Mouse (Mus musculus) liver, embryonic 16.5 days (tissue): ENCODE measurements around the gene Nek5. TPM values are rescaled to one million over a fixed set of nuclear protein-coding genes. Genes with fewer than 3 reads are reported as not detected.

Experiments
- ATAC-seq: fragments of 200-750 bp; cut with Nextera tagmentation; 2 replicates; pipeline ENCODE4 v1.8.0; 2017; ENCODE audit warnings: low read depth, mild to moderate bottlenecking, moderate number of reproducible peaks, moderate library complexity
- H3K27ac ChIP-seq: fragments of 300-500 bp; sonication (generic); 2 replicates; pipeline ENCODE4 v1.5.1; 2014; ENCODE audit warnings: mild to moderate bottlenecking, low read length
- H3K27me3 ChIP-seq: fragments of 300-500 bp; sonication (generic); 2 replicates; pipeline ENCODE4 v1.6.1; 2014; ENCODE audit warnings: low read depth, low read length, mixed read lengths; ENCODE audit not compliant: control insufficient read depth, insufficient read depth
- H3K36me3 ChIP-seq: fragments of 300-500 bp; sonication (generic); 2 replicates; pipeline ENCODE4 v1.6.1; 2014; ENCODE audit warnings: mild to moderate bottlenecking; ENCODE audit not compliant: control insufficient read depth, insufficient read depth
- H3K4me1 ChIP-seq: fragments of 300-500 bp; sonication (generic); 2 replicates; pipeline ENCODE4 v1.6.1; 2014; ENCODE audit warnings: low read depth, low read length, mixed read lengths; ENCODE audit not compliant: control insufficient read depth
- H3K4me2 ChIP-seq: fragments of 300-500 bp; sonication (generic); 2 replicates; pipeline ENCODE4 v1.6.1; 2014; ENCODE audit warnings: low read depth, low read length, mixed read lengths
- H3K4me3 ChIP-seq: fragments of 300-500 bp; sonication (generic); 2 replicates; pipeline ENCODE4 v1.5.1; 2014; ENCODE audit warnings: low read depth, mild to moderate bottlenecking, low read length
- H3K9ac ChIP-seq: fragments of 300-500 bp; sonication (generic); 2 replicates; pipeline ENCODE4 v1.6.1; 2014; ENCODE audit warnings: low read depth, low read length
- H3K9me3 ChIP-seq: fragments of 300-500 bp; sonication (generic); replicated peaks from 2 replicates; pipeline ENCODE4 v1.6.1; 2016; ENCODE audit warnings: low read length; ENCODE audit not compliant: control insufficient read depth
- WGBS: fragments of 180-500 bp; shearing (Covaris S2); extraction: QIAGEN DNeasy Blood & Tissue Kit; methylation state at CpG from one replicate; pipeline ENCODE4 v1.1.7; 2014; ENCODE audit not compliant: insufficient replicate concordance; 5-methylcytosine and 5-hydroxymethylcytosine counted together
- polyA plus RNA-seq: library from polyadenylated mRNA; unstranded; fragments of >200 nt; fragmentation: Nextera tagmentation; extraction: Ambion mirVana; gene quantifications from 2 replicates; pipeline ENCODE4 v1.2.1, GENCODE M21; 2015

Gene Nek5
- polyA plus RNA-seq, 1 experiment from 2014 or later = 0.06 TPM

DNA sequence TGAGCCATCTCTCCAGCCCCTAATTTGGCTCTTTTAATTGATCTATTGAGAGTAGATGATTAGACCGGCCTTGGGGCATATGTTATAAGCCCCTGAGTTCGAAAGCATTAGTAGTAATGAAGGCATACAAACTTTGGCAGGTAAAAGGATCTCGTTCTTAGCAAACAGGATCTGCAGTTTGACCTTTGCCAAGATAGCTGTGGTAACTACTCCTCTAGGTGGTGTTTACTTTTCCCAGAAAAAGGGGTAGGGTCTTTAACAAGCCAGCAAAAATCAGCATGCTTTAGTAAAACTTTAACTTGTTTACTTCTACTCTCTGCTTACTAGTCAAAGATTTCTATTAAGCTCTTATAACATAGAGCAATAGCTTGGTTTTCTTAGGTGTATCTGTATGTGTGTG, 82.3 kb downstream of the Nek5 start:
- peaks cover 17% of the 10 kb centered on the region for H3K4me1 ChIP-seq
- H3K9me3 ChIP-seq = no peaks in the 10 kb centered on the region
- no peak overlapping the region for H3K4me2 ChIP-seq
- no peak overlapping the region for H3K9ac ChIP-seq
- H3K4me3 ChIP-seq = no peak overlapping the region
- no peaks in the 10 kb centered on the region for H3K36me3 ChIP-seq
- ATAC-seq = no peak
- no peak overlapping the region for H3K27ac ChIP-seq
- H3K27me3 ChIP-seq = no peaks in the 10 kb centered on the region
- WGBS = 63% methylated on average over 3 of the region's 3 CpGs

DNA sequence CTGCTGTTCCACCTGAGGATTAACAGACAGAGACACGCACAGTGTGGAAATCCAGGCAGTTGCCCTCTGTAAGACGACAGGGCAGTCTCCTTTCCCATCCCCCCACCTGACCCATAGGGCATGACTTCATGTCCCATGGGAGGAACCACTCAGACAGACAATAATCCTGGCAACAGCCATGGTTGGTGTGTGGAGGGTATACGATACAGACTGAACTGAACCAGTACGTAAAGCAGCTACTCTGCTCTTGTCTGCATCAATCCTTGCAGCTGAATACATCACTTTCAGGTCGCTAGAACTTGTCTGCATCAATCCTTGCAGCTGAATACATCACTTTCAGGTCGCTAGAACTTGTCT, 84.7 kb downstream of the Nek5 start:
- Histone ChIP-seq H3K9ac (no peak overlapping the region), H3K27ac (peak overlapping the region; percentile 72; the same call in 1 of the 2 replicates), H3K4me3 (no peak overlapping the region), H3K4me2 (peak overlapping the region; percentile 44; the same call in 1 of the 2 replicates), H3K4me1 (peaks cover 17% of the 10 kb centered on the region), H3K9me3 (no peaks in the 10 kb centered on the region), H3K27me3 (no peaks in the 10 kb centered on the region), H3K36me3 (no peaks in the 10 kb centered on the region; the same call in 1 of the 2 replicates)
- 55% methylated on average over 6 of the region's 6 CpGs for WGBS
- no peak for ATAC-seq

DNA sequence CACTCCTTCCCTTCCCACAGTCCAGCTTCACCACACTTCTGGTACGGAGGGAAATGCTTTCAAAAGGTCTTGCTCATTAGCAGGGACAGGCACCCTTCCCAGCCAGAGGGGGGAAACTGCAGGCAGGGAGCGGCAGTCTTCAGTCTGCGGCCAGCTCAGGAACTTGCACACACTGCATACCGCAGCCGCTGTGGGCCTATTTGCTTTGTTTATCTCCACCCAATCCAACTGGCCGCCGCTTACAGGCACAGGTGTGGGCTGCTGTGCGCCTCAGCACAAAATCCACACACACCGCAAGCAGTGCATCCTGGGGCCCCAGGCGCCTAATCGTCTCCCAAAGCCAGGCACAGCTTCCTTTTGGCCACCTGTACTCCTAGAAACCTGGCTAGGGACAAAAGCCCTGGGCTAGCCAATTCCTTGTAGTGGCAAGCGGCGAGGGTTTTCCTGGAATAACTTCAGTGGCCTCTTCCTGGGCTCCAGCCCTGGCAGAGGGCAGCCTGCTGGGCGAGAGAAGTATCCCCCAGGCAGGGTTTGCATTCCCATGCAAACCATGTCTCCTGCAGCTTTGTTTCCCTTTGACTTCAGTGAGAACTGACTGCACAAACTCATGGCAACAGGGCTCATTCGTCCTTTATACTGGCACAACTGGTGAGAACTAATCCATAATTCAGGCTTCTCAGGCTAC, 85.2 kb downstream of the Nek5 start:
- H3K9me3 ChIP-seq = no peaks in the 10 kb centered on the region
- peak; percentile 78 for ATAC-seq
- H3K27ac ChIP-seq = peak overlapping the region; percentile 72
- WGBS = 25% methylated on average over 15 of the region's 15 CpGs
- H3K4me2 ChIP-seq = peak overlapping the region; percentile 44
- peak overlapping the region; percentile 54 for H3K9ac ChIP-seq
- H3K36me3 ChIP-seq = no peaks in the 10 kb centered on the region; the same call in 1 of the 2 replicates
- H3K4me3 ChIP-seq = peak overlapping the region; percentile 51
- peaks cover 17% of the 10 kb centered on the region for H3K4me1 ChIP-seq
- H3K27me3 ChIP-seq = no peaks in the 10 kb centered on the region

DNA sequence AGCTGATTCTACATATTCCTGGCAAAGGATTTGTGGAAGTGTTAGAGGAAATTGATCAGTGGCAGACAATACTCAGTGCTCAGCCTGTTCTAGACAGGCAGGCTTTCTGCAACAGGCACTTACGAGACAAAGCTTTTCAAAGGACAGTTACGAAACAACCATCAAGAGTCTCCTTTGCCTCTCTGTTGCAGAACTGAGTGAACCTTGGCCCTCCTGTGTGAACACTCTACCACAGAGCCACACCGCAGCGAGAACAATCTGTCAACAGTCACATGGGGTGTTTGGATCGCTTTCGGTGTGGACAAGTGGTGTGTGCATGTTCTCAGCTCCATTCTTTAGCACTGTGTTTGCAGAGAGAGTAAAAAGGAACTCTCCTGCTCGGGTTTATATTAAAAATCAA, 87.8 kb downstream of the Nek5 start:
- peaks cover 7% of the 10 kb centered on the region; the same call in 1 of the 2 replicates for H3K4me1 ChIP-seq
- H3K4me2 ChIP-seq = 0 out of 2 replicates have a peak overlapping the region, but pooled peaks have one; percentile 32
- no peaks in the 10 kb centered on the region for H3K27me3 ChIP-seq
- WGBS = 70% methylated on average over 7 of the region's 7 CpGs
- H3K27ac ChIP-seq = peak overlapping the region; percentile 59
- H3K36me3 ChIP-seq = no peaks in the 10 kb centered on the region; the same call in 1 of the 2 replicates
- H3K4me3 ChIP-seq = no peak overlapping the region
- H3K9ac ChIP-seq = no peak overlapping the region
- peak; percentile 85 for ATAC-seq
- H3K9me3 ChIP-seq = no peaks in the 10 kb centered on the region

DNA sequence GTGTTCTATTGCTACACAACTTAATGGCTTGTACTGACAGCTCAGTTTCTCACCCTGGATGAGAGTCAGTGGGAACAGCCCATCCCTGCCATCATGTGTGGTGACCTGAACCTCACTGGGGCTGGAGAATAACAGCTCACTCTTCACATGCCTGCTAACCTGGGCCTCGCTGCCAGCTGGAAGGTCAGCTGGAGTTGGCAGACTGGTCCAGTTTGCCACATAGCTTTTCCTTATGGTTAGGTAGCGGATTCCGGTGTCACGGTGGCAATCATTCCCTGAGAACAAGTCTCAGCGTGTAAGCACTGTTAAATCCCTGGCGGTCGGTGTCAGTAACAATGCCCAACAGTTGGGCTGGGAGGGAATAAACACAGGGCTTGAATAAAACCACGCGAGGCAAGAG, 88.7 kb downstream of the Nek5 start:
- Histone ChIP-seq H3K4me1 (peaks cover 7% of the 10 kb centered on the region; the same call in 1 of the 2 replicates), H3K4me2 (no peak overlapping the region), H3K9me3 (no peaks in the 10 kb centered on the region), H3K27me3 (no peaks in the 10 kb centered on the region), H3K4me3 (no peak overlapping the region), H3K27ac (no peak overlapping the region), H3K36me3 (no peaks in the 10 kb centered on the region; the same call in 1 of the 2 replicates), H3K9ac (no peak overlapping the region)
- no peak for ATAC-seq
- 85% methylated on average over 9 of the region's 9 CpGs for WGBS

DNA sequence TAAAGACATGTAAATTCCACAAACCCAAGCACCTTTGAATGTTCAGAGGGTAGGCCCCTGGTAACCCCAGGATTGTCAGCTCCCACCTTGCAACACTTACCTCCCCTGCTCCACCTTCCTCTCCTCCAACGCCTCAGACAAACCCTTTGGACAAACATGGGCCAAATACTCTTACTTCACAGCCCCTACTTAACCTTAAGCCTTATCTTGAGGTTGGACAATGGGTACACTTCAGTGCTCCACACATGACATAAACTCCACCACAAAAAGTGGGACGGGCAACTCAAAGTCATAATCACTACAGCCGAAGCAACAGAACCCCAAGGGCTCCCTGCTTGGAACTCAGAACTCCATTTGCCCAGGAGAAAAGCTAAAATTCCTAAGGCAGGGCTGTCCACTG, 93.9 kb downstream of the Nek5 start:
- Histone ChIP-seq H3K36me3 (peaks cover 16% of the 10 kb centered on the region), H3K4me1 (no peaks in the 10 kb centered on the region), H3K27me3 (no peaks in the 10 kb centered on the region), H3K4me3 (no peak overlapping the region), H3K4me2 (no peak overlapping the region), H3K9me3 (no peaks in the 10 kb centered on the region), H3K9ac (no peak overlapping the region), H3K27ac (no peak overlapping the region)
- WGBS = 72% methylated on average over 3 of the region's 3 CpGs
- ATAC-seq = no peak

DNA sequence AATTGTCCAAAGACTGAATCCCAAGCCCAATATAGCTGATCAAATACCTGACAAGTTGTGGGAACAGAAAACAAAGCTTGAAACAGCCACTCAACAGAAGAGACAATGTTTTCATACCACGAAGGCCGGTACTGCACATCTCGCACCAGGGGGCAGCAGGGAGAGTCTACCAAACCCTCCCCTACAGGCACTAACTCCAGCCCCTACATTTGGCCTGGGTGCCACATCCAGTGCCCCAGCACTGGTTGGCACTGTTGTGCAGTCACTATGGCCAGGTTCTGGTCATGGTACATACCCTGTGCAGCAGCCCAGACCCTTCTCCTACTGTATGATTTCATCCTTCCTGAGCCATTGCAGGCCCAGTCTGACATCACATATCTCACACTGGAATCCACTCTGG, 95.9 kb downstream of the Nek5 start:
- ATAC-seq = no peak

DNA sequence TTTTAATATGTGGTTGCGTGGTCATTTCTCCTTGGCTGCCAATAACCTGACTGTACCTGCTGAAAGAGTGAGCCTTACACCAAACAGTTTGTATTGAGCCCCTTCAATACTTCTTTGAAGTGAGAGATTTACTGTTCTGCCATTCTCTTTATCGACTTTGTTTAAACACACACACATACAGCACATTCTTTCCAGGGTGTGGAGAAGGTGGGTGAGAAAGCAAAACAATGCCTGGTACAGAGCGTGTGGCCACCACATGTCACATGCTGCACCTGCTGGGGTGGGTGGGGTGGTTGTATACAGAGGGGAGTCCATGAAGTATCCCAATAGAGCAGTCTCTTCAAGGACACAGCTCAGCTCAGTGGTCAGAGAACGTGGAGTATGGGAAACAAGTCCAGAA, 99.6 kb downstream of the Nek5 start:
- H3K4me2 ChIP-seq = no peak overlapping the region
- peaks cover 18% of the 10 kb centered on the region for H3K36me3 ChIP-seq
- no peaks in the 10 kb centered on the region for H3K9me3 ChIP-seq
- H3K9ac ChIP-seq = no peak overlapping the region
- H3K4me3 ChIP-seq = no peak overlapping the region
- ATAC-seq = no peak
- no peaks in the 10 kb centered on the region for H3K27me3 ChIP-seq
- H3K4me1 ChIP-seq = no peaks in the 10 kb centered on the region
- WGBS = 58% methylated on average over 4 of the region's 4 CpGs
- H3K27ac ChIP-seq = no peak overlapping the region

More for the DNA sequence above, 95.9 kb downstream of the Nek5 start:
- Histone ChIP-seq H3K4me1 (no peaks in the 10 kb centered on the region), H3K4me2 (no peak overlapping the region), H3K9ac (no peak overlapping the region), H3K4me3 (no peak overlapping the region), H3K9me3 (no peaks in the 10 kb centered on the region), H3K27ac (no peak overlapping the region), H3K27me3 (no peaks in the 10 kb centered on the region), H3K36me3 (peaks cover 17% of the 10 kb centered on the region)
- WGBS = 78% methylated on average over 3 of the region's 3 CpGs
